Mouse (Mus musculus) heart, adult 9 months (tissue): ENCODE measurements at regions not wholly inside any gene's neighbourhood (a gene's known extent, or its start where the extent isn't known, plus 50 kb on each side); places are given as distances from the start of the nearest gene placed in this dataset.

ENCODE experiments used
- DNase-seq, 2 experiments: peaks; one replicate each; pipeline ENCODE4 v3.0.0; 2022; ENCODE audit warnings: low spot score in 2 of 2

DNA sequence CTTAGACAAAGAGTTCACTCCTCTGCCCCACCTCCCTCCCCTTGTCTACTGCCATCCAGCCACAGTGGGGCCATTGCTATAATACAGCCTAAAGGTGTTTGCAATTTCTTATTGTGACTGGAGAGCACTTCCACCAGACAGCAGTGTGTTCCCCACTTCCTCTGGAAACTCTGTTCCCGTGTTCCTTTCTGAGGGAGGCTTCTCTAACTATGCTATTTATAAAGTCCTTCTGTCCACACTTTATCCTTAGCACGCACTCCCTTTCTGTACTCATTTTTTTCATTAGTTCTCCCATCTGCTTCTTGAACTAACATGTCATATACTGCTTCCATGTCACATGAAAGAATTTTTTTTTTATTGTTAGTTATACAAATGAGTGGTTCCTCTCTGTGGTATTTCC, 52.0 kb upstream of the 4930432M17Rik start:
- no peak for DNase-seq

DNA sequence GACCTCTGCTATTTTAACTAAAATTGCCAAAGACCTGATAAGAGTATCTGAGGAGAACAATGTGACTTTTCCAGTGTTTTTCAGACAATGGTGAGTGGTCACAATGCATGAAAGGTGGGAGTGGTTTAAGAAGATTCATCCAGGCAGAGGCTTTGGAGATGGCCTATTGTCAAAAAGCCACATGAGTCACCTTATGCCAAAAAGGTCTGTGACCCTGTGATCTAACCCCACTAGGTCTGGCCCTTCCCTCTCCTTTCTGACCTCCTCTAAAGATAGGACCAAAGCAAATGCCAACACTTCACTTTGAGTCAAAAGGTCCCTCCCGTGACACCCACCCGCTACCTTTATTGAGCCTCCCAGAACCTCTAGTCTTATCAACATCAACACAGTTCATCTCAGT, 52.4 kb upstream of the 4930432M17Rik start:
- no peak for DNase-seq

DNA sequence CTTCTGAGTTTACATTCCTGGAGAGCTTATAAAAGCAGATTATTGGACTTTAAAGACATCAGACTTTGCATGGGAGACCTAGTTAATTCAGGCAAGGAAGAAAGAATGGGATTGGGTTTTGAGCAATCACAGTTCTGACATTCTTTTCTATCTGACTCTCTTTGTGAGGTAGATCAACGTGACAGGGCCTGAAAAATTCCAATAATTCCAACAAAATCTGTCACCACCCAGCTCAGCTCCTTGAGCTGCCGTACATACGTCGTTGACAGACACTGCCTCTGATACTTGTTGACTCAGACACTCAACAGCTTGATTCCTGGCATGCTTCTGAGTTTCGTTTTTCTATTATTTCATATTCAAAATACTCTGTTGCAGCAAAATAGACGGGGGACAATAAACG, 53.2 kb upstream of the 4930432M17Rik start:
- DNase-seq: no peak

DNA sequence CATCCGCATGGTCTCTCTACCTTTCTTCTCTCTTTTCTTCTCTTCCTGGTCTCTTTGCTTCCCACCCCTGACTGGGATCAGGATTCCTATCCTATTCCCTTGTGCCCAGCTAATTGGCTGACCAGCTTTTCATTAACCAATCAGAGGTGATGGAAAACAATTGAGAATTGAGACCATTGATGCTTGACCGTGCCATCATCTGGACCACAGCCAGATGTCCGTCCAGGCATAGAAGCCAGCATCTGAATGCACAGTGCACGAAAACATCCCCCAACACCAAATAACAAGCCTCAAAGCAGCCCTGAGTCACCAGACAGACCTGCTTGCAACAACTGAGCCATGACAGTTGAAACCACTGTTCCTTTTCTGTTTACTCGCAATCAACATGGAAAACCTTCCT, 54.5 kb upstream of the 4930432M17Rik start:
- DNase-seq: no peak

DNA sequence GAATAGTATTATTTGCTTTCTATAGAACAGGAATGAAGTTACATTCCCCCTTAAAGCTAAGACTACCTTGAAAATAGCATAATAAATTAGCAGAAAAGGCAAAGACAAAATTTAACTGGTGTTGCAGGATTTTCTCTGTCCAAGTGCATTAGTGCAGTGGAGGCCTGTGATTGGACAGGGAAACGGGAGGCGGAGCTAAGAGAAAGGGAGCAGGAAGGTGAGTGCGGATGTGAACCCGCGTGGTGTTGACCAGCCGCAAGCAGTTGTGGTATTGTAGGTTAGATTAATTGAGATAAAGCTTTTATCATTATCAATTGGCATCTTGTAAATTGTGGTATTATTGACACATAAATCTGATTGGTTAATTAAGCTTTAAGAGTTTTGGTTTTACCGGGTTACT, 55.8 kb upstream of the 4930432M17Rik start:
- no peak for DNase-seq

DNA sequence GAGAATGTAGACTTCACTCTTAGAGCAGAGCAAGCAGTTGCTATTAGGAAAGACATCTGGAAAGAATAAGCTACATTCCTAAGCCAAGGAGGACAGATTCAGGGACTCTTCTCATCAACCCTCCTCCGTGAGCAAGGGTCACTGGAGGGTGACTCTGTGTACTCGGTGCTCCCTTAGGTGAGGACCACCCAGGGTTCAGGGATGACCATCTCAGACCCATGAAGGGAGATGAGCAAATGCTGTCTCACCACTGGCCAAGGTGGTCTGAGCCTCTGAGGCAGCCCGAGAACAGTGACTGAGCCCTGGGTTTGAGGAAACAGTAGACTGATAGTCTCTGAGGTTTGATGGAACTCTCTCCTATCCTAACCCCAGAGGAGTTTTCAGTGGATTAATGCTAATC, 57.3 kb upstream of the 4930432M17Rik start:
- no peak for DNase-seq

DNA sequence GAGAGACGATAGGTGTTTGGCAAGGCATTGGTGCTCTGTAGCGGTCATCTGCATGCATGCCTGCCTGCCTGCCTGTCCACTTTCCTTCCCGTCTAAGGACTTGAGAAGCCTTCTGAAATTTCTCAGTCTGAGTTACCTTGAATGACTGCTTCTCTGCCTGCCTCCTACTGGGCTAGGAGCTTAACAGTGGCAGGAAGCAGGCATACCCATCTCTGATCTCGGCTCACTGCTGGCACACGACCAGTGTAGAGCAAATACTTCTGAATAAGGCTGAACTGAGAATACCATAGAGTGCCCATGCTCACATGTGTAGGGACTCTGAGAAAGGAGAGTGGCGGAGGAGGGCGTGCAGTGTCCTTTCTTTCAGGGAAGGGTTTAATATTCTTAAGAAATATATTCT, 60.7 kb upstream of the 4930432M17Rik start:
- no peak for DNase-seq

DNA sequence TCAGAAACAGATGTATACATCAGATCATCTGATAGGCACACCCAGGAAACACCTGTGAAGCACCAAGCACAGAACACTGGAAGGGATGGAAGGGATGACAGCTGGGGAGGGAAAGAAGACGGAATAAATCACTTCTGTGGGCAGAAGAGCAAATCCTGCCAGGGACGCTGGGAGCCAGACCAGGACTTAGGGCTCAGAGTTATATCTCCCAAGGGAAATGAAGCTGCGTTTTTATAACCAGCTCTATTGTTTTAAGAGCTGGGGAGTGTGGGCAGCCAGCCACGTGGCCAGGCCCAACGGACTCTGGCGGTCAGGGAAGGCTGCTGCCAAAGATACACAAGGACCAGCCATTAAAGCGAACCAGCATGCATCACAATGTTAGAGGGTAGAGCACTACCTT, 61.5 kb upstream of the 4930432M17Rik start:
- peak in 1 of 2 experiments; percentile 35 for DNase-seq

DNA sequence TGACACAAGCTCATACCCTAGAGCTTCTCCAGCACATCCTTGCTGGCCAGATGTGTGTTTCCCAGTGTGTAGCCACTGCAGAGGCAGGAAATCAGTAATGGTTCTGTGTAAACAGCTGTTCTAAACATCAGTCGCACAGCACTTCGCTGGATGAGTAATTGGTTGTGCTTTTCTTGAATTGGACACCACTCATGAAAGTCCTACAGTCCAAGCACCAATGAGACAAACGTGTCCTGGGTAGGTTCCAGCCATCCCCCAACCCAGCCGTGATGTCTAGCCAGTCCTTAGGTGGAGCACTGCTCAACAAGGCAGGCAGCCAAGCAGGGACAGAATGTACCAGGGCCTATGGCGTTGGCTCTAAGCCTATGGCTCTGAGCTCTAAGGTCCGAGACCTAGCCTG, 65.8 kb upstream of the 4930432M17Rik start:
- no peak for DNase-seq

DNA sequence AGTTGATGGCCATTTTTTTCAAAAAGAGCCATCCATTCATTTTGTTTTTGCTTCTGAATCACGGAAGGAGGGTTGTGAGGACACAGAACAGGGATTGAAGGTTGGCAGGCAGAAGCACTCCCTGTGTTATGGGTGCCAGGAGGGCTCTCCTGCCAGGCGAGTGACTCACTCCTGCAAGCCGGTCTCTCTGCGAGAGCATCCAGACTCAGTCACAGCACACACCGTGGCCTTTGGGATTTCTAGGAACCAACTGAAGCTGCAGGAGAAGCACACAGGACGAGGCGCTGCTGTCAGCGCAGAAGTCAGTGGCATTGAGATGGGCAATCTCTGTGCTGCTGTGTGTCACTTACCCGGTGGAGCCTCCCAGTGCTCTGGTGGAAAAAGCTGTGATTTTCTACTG, 66.5 kb upstream of the 4930432M17Rik start:
- DNase-seq: no peak

DNA sequence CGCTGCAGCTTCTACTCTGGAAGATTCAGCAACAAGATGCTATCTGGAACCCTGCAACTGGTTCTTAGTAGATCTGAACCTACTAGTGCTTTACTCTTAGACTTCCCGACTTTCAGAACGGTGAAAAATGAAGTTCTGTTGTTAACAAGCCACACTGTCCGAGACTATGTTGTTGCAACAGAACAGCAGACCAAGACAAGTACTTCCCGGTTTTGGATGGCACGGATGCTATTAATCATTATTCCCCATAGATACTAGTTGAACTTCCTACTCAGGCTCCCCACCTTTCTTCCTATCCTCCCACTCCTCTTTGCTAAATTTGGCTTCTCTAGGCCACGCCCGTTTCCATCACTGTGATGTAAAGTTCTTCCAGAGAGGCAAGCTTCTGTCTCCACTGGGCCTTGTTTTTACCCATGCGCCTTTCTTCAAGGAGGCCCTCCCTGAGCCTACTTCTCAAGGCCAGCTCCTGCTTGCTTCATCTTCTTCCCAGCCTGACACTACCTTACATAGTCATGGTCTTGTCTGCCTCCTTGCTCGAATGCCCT, 67.7 kb upstream of the 4930432M17Rik start:
- DNase-seq: no peak

DNA sequence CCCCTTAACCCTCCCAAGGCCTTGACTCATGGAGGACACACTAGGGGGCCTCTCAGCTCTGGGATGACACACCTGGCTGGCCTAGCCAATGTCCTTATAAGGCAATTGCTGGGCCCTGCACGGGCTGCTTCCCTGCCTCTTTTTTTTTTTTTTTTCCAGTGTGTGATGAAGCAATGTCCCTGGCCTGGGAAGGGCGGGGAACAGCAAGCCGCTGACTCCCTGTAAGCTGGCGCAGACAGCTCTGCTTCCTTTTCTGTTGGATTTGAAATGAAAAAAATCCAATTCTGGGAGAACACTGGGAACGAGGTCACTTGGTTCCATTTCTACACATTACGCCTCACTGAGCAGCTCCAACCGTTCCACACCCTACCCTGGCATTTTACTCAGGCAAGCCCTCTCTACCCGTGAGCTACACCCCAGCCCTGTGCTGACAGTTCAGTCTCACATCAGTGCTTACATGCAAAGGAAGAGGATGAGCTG, 68.4 kb upstream of the 4930432M17Rik start:
- peak; percentile 64 to 68 for DNase-seq

DNA sequence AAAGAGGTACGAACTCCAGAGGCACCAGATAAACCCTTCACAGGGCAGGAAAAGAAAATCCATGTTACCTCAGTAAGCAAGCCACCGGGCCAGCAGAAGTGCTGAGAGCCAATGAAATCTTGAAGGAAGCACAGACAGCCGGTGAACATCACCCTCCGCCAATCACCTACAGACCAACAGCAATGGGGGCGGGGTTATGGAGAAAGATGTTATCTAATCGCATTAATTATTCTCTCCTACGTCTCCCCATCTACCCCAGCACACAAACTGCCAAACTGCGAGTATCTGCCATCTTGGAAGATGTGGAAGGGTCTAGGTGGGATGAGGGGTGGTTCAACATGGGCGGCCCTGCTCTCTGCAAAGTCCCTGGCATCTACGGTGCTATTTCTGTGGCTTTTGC, 68.6 kb upstream of the Slc44a3 start:
- DNase-seq: no peak

DNA sequence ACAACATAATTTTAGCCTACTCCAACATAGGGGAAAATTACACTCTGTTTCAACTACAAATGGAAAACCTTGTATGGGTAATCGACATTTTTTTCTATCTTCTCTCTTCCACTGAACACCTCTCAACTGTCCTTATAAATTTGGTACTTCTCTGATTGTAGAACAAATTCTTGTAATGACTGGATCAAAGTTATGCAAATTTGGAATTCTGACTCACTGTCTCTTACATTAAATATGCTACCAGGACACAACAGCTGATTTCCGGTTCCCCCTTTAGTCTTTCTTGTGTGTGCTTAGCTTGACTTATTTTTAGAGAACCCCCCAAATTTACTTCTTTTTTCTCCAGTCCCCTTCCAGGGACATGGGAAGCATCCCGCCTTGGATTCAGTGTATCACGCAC, 68.2 kb upstream of the Slc44a3 start:
- DNase-seq: no peak

DNA sequence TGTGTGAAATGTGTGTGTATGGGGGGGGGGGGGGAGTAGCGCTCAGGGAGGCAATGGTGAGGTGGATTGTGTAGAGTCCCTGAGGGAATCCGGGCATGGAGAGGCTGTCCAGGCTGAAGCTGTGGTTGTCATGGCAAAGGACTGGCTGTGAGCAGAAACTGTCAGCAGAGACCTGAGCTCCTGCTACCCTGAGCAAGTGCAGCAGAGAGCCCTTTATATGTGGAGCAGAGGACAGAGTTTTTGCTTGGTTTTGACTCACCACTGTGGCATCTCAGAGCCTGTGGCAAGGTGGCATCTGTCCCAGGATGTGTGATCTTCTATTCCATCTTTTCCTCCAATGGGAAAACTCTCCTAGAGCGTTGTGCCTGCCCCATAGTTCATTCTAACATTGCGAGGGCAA, 65.8 kb upstream of the Slc44a3 start:
- DNase-seq: no peak

DNA sequence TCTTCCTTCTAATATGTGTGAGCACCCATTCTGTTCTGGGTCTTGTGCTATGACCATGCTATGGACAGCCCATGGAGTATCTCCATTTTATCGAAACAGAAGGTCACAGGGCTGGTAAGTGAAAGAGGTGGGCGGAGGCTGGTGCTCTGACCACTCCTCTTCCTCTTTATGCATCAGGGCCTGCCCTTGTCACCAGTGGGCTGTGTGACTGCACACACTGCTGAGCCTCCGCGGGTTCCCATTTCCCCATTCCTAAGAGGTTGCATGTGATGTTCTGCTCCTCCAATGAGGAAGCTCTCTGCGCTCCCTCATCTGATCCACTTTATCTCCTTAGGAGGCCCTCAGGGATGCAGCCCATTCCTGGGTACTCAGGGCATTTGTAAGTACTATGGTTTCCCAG, 65.0 kb upstream of the Slc44a3 start:
- DNase-seq: no peak

DNA sequence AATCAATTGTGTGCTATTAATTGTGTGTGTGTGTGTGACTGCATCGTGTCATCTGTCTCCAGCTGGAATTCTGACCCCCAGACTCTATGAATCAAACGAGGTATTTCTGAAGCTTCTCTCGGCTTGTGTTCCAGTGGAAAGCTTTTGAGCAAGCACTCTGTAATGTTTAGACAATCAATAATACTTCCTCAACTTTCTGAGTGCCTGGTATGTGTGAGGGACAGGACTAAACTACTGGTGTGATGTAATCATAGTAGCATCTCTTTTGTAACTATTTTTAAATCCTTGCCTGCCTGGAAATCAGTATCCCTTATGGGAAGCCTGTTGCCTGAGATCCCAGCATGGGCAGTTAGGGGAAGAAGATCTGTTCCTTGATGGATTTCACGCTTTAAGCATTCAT, 62.4 kb upstream of the Slc44a3 start:
- no peak for DNase-seq

DNA sequence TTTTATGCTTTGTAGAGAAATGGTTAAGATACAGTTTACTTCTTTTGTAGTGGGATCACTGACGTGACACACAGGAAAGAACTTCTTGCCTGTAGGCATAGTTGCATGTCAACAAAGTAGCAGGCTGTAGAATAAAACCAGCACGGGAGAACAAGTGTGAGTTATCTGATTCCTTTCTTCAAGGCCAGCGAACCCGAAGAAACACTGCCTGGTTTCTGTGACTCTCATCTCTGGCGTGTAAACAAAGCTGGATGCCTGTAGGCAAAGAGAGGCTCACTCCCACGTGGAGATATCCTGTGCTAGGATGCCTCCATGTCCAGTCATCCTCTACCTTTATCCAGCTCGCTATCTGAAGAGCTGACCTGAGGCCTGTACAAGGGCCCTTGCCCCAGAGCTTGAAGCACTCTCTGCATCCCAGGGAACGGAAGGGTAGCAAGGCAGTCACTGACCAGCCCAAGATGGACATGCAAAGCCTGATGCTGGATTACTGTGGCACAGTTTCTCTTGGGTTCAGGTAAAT, 61.5 kb upstream of the Slc44a3 start:
- no peak for DNase-seq

DNA sequence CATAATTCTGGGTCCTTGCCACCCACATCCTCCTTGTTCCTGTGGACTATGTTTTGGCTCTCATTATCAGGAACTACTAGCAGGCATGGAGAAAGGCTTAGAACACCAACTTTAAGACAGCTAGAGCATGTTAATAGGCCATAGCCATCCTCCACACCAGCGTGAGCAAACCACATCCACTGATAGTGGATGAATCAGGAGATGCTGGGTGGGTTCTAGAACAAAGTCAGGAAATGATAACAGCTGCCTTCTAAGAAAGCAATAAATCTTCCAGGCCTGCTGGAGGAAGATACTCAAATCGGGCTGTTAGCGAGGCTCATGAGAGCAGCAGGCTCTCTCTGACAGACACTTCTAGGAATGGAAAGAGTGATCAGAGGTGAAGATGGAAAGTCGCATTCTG, 60.9 kb upstream of the Slc44a3 start:
- no peak for DNase-seq

DNA sequence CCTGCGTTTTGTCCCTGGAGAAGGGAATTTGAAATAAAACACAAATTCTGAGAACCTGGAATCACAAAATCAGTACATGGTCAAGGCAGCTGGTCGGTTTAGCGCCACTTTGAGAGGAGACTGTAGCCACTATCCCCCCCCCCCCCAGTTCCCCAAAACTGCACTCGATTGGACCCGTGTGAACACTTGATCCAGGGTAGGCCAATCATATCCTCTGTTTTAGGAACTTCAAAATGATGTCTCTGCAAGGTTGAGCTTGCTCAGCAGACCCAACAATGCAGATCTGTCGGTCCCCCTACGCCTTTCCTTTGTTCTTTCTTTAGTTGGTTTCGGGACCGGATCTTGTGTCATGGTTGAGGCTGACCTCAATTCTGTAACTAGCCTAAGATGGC, 57.3 kb upstream of the Slc44a3 start:
- no peak for DNase-seq

DNA sequence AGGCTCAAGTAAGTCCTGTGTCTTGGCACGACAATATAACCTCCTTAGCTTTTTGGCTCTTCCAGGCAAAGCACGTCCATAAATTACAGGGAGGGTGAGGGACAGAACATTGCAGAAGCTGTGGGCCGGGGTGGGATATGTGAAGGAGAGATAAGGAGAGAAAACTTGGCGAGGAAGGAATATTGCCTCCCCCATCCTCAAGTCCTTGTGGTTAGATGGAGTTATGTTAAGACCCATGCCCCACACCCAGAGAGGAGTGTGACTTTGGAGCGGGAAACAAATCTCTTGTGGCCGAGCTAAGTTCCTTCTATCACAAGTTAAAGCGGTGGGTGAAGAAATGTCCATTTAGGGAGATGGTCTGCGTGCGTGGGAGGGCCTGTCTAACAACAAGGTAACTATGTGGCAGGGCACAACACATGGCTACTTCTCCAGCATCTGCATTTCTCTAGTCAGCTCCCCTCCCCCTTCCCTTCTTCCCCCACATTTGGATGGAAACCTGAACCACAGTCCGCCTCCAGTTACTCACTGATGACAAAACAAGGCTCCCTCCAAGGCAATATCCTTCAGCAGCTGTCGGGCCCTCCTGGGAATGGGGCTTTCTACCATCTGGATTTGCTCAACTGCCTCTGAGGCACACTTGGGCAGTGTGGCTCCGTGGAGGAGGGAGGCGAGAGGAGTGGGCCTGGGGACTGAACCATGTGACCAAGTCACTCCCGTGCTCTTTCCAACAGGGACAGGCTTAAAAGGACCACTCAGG, 56.7 kb upstream of the Slc44a3 start:
- peak; percentile 83 to 87 for DNase-seq

DNA sequence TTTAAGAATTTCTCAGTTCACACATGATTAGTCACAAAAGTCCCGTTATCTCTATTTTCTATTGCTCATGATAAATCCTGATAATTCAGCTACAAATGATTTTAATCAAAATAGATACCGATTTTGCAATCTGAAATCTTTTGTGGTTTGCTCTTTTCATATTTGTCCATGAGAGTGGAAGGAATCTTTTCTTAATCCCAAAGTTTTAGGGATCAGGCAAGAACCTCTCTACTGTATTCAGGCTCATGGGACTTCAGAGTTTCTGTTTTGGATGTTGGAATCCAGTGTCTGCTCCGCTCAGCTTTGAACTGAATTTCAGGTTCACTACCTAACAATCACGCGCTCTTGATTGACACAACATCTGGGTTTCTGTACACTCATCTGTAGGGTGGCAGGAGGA, 53.1 kb upstream of the Slc44a3 start:
- no peak for DNase-seq

DNA sequence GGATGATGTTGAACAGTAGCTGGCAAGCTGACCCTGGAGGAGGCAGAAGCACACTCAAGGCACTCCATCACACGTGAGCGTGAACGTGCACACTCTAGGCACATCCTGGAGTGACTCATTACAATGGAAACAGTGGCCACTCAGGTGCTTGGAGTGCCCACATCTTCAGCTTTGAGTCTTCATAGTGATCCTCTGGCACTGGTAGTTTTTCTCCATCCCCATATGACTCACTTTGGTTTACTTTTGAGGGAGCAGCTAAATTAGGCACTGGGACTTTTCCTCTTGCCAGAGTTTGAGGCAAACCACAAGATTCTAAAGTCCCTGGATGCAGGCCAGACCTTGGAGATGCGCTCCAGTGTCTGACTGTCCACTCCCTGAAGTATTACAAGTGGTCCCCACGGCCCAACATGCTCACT, 52.5 kb upstream of the Slc44a3 start:
- peak; percentile 31 to 60 for DNase-seq

DNA sequence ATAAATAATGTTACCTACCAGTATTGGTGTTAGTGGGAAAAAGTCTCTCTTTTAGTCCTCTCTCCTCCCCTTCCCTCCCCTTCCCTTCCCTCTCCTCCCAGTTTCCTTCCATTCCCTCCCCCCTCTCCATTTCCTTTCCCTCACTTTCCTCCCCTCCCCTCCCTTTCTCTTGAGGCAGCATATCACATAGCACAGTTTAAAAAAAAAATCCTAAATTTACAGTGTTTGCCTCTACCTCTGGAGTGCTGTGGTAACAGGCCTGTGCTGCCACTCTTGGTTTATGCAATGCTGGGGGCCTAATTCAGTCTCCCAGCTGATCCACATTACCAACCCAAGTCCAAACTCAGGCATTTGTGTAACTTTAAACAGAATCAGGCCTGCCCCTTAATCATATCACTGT, 52.1 kb upstream of the Slc44a3 start:
- no peak for DNase-seq
